Mouse (Mus musculus) kidney, embryonic 16.5 days (tissue): ENCODE measurements at regions not wholly inside any gene's neighbourhood (a gene's known extent, or its start where the extent isn't known, plus 50 kb on each side); places are given as distances from the start of the nearest gene placed in this dataset.

Source experiments
- ATAC-seq: fragments of 200-750 bp; cut with Nextera tagmentation; 2 replicates; pipeline ENCODE4 v1.8.0; 2017; ENCODE audit warnings: moderate TSS enrichment; ENCODE audit not compliant: low FRiP score, low TSS enrichment
- H3K27ac ChIP-seq: fragments of 300-500 bp; sonication (generic); 2 replicates; pipeline ENCODE4 v1.5.1; 2014; ENCODE audit warnings: low read length
- H3K27me3 ChIP-seq: fragments of 300-500 bp; sonication (generic); 2 replicates; pipeline ENCODE4 v1.6.1; 2014; ENCODE audit warnings: low read length, control low read depth, mixed read lengths; ENCODE audit not compliant: insufficient read depth
- H3K36me3 ChIP-seq: fragments of 300-500 bp; sonication (generic); 2 replicates; pipeline ENCODE4 v1.6.1; 2014; ENCODE audit warnings: low read length, control low read depth, mixed read lengths; ENCODE audit not compliant: insufficient read depth
- H3K4me1 ChIP-seq: fragments of 300-500 bp; sonication (generic); 2 replicates; pipeline ENCODE4 v1.6.1; 2014; ENCODE audit warnings: low read length, control low read depth, mixed read lengths; ENCODE audit not compliant: insufficient read depth
- H3K4me2 ChIP-seq: fragments of 300-500 bp; sonication (generic); replicated peaks from 2 replicates; pipeline ENCODE4 v1.6.1; 2014; ENCODE audit warnings: low read depth, low read length
- H3K4me3 ChIP-seq: fragments of 300-500 bp; sonication (generic); 2 replicates; pipeline ENCODE4 v1.5.1; 2014; ENCODE audit warnings: mild to moderate bottlenecking, low read length
- H3K9ac ChIP-seq: fragments of 300-500 bp; sonication (generic); replicated peaks from 2 replicates; pipeline ENCODE4 v1.6.1; 2014; ENCODE audit warnings: low read length
- H3K9me3 ChIP-seq: fragments of 300-500 bp; sonication (generic); 2 replicates; pipeline ENCODE4 v1.6.1; 2016; ENCODE audit warnings: low read length, control low read depth
- WGBS: fragments of 180-500 bp; shearing (Covaris S2); extraction: QIAGEN DNeasy Blood & Tissue Kit; methylation state at CpG from one replicate; pipeline ENCODE4 v1.1.7; 2014; 5-methylcytosine and 5-hydroxymethylcytosine counted together

DNA sequence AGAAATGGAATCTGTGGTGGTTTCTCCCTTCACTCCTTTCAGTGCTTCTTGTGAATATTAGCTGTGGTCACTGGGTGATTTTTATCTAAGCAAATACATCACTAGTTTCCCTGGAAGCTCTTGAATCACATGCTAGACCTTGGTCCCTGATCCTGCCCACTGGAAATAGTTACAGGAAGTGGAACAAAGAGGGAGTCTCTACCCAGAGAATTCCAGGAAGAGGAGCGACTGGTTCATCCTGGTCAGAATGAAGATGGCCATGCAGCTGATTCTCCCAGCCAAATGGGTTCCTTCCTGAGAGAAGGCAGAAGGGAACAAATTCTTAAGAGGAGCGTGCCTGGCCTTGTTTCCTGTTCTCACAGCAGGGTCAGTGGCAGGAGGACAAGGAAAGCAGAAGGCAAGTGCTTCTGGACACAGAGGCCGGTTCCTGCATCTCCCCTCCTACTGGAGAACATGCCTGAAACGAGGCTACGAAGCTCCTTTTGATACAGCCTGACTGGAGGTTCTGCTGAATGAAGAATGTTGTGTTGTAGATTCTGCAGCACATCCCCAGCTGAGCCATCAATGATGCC is 264.8 kb upstream of the Sdk2 start:
- Histone ChIP-seq H3K4me3 (no peak overlapping the region), H3K4me2 (no peak overlapping the region), H3K4me1 (0 out of 2 replicates have a peak, but pooled peaks cover 7% of the 10 kb centered on the region), H3K9ac (no peak overlapping the region), H3K27me3 (no peaks in the 10 kb centered on the region), H3K9me3 (peaks cover 2% of the 10 kb centered on the region; the same call in 1 of the 2 replicates), H3K27ac (peak overlapping the region; percentile 59), H3K36me3 (no peaks in the 10 kb centered on the region)
- 53% methylated on average over 5 of the region's 5 CpGs for WGBS
- no peak for ATAC-seq

GRCm38 (mm10) chr11:114330316-114330715 is 263.5 kb upstream of the Sdk2 start:
- H3K9ac ChIP-seq = no peak overlapping the region
- H3K27me3 ChIP-seq = no peaks in the 10 kb centered on the region
- peaks cover 2% of the 10 kb centered on the region; the same call in 1 of the 2 replicates for H3K9me3 ChIP-seq
- H3K27ac ChIP-seq = no peak overlapping the region
- ATAC-seq = no peak
- no peaks in the 10 kb centered on the region for H3K36me3 ChIP-seq
- WGBS = 94% methylated on average over 5 of the region's 5 CpGs
- H3K4me1 ChIP-seq = no peaks in the 10 kb centered on the region
- no peak overlapping the region for H3K4me3 ChIP-seq
- H3K4me2 ChIP-seq = no peak overlapping the region

- no peak overlapping the region for H3K9ac ChIP-seq
- H3K36me3 ChIP-seq = no peaks in the 10 kb centered on the region
- no peak overlapping the region for H3K4me3 ChIP-seq
- no peak for ATAC-seq
- 69% methylated on average over 4 of the region's 4 CpGs for WGBS
- H3K27me3 ChIP-seq = no peaks in the 10 kb centered on the region
- H3K4me1 ChIP-seq = peaks cover 4% of the 10 kb centered on the region; the same call in 1 of the 2 replicates
- H3K9me3 ChIP-seq = no peaks in the 10 kb centered on the region
- H3K27ac ChIP-seq = no peak overlapping the region
- no peak overlapping the region for H3K4me2 ChIP-seq
These were observed 255.8 kb upstream of the Sdk2 start for GRCm38 (mm10) chr11:114322627-114323026.

- H3K4me2 ChIP-seq = no peak overlapping the region
- no peak overlapping the region for H3K4me3 ChIP-seq
- WGBS = 67% methylated on average over 12 of the region's 12 CpGs
- ATAC-seq = no peak
- H3K4me1 ChIP-seq = peaks cover 9% of the 10 kb centered on the region; the same call in 1 of the 2 replicates
- H3K27me3 ChIP-seq = no peaks in the 10 kb centered on the region
- H3K9me3 ChIP-seq = no peaks in the 10 kb centered on the region
- no peaks in the 10 kb centered on the region for H3K36me3 ChIP-seq
- H3K27ac ChIP-seq = no peak overlapping the region
- H3K9ac ChIP-seq = no peak overlapping the region
These were observed 255.1 kb upstream of the Sdk2 start for GRCm38 (mm10) chr11:114321974-114322373.

DNA sequence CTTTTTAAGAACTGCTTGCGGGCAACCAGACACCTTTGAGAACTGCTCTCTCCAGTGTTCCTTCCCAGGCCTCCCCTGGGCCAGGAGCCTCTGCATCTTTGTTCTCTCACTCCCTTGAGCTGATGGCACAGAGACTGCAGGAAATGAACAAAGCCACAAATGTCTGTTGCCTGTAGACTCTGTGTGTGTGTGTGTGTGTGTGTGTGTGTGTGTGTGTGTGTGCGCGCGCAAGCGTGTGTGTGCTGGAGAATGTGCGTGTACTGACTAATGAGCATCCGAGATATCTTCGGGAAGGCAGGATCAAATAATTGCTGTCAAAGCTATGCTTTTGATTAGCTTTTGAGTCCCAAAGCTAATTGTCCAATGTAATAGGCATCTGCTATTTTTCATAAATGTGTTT is 254.7 kb upstream of the Sdk2 start:
- H3K36me3 ChIP-seq = no peaks in the 10 kb centered on the region
- no peaks in the 10 kb centered on the region for H3K27me3 ChIP-seq
- H3K4me1 ChIP-seq = peaks cover 9% of the 10 kb centered on the region; the same call in 1 of the 2 replicates
- no peaks in the 10 kb centered on the region for H3K9me3 ChIP-seq
- H3K4me2 ChIP-seq = no peak overlapping the region
- no peak for ATAC-seq
- WGBS = 93% methylated on average over 8 of the region's 8 CpGs
- H3K4me3 ChIP-seq = no peak overlapping the region
- H3K27ac ChIP-seq = no peak overlapping the region
- no peak overlapping the region for H3K9ac ChIP-seq

DNA sequence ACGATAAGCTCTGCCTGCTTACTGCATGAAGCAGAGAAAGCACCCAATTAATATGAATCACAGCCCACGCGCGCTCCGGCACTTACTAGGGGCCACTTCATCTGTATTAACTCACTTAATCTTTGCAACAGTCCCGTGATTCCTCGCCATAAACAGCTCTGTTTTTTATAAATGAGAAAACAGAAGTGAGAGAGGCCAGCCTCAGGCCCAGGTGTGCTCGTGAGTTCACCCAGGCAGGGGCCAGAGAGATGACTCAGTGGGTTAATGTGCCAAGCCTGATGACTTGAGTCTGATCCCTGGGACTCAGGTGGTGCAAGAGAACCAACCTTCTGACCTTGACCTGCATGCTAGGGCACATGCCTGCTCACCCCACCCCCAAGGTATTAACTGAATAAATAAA is 248.4 kb upstream of the Sdk2 start:
- Histone ChIP-seq H3K27me3 (peaks cover 8% of the 10 kb centered on the region; the same call in 1 of the 2 replicates), H3K4me3 (no peak overlapping the region), H3K36me3 (no peaks in the 10 kb centered on the region), H3K4me1 (peaks cover 19% of the 10 kb centered on the region; the same call in 1 of the 2 replicates), H3K9ac (no peak overlapping the region), H3K9me3 (no peaks in the 10 kb centered on the region), H3K27ac (no peak overlapping the region), H3K4me2 (no peak overlapping the region)
- no peak for ATAC-seq
- WGBS = 58% methylated on average over 8 of the region's 8 CpGs

- WGBS = 17% methylated on average over 6 of the region's 6 CpGs
- H3K9me3 ChIP-seq = no peaks in the 10 kb centered on the region
- no peak for ATAC-seq
- H3K27ac ChIP-seq = no peak overlapping the region
- no peak overlapping the region for H3K4me3 ChIP-seq
- no peak overlapping the region for H3K9ac ChIP-seq
- no peaks in the 10 kb centered on the region for H3K36me3 ChIP-seq
- H3K27me3 ChIP-seq = peaks cover 8% of the 10 kb centered on the region; the same call in 1 of the 2 replicates
- H3K4me2 ChIP-seq = no peak overlapping the region
- peaks cover 19% of the 10 kb centered on the region; the same call in 1 of the 2 replicates for H3K4me1 ChIP-seq
These were observed 246.8 kb upstream of the Sdk2 start for GRCm38 (mm10) chr11:114313652-114314051.

DNA sequence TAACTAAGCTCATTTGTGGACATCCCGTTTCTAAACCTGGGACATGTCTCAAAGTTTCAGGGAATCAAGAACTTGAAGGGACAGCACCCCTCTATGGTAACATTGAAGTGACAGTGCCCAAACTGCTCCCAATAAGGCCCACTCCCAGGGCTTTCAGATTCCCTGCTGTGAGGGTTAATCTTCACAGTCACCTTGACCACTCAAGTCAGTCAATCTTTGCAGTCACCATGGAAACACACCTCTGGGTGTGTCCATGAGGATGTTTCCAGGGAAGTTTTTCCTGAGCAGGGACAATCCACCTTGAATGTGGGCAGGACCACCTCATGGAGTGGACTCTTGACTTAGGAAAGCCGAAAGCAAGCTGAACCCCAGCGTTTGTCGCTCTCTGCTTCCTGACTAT is 244.8 kb upstream of the Sdk2 start:
- no peak overlapping the region for H3K4me3 ChIP-seq
- no peak overlapping the region for H3K27ac ChIP-seq
- peaks cover 8% of the 10 kb centered on the region; the same call in 1 of the 2 replicates for H3K27me3 ChIP-seq
- H3K9ac ChIP-seq = no peak overlapping the region
- H3K36me3 ChIP-seq = no peaks in the 10 kb centered on the region
- no peak for ATAC-seq
- H3K4me1 ChIP-seq = 0 out of 2 replicates have a peak, but pooled peaks cover 10% of the 10 kb centered on the region
- 82% methylated on average over 4 of the region's 4 CpGs for WGBS
- no peaks in the 10 kb centered on the region for H3K9me3 ChIP-seq
- no peak overlapping the region for H3K4me2 ChIP-seq

DNA sequence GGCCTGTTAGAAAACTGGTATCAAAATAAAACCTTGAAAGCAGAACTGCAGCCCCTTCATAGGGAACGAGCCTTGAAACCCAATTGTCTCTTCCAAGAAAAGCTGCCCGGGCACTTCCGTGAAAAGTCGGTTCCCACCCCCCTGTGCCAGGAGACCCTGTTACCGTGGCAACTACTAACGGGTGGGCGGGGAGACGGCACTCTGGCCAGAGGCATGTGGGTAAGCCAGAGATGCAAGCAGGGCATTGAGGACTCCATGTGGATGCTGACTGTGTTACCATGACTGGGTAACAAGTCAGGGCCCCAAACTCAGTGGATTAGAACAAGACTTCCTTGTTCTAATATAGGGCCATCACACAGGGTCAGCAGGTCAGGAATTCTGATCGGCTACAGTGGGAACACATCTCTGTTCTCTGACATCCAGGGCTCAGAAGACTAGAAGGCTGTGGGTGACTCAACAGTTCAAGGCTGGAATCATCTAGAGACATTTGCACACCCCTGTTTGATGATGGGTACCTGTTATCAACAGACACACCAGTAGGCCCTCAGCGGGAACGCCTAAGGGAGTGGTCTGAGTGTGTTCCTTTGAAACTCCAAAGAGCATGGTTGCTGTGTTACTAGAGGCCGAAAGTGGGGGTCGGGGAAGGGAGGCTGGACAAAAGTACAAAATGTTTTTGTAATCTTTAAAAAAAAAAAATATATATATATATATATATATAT is 236.9 kb upstream of the Sdk2 start:
- Histone ChIP-seq H3K4me1 (no peaks in the 10 kb centered on the region), H3K9me3 (no peaks in the 10 kb centered on the region), H3K4me2 (no peak overlapping the region), H3K4me3 (no peak overlapping the region), H3K27ac (no peak overlapping the region), H3K36me3 (no peaks in the 10 kb centered on the region), H3K9ac (no peak overlapping the region), H3K27me3 (no peaks in the 10 kb centered on the region)
- WGBS = 51% methylated on average over 13 of the region's 13 CpGs
- no peak for ATAC-seq
